Mouse (Mus musculus): ENCODE measurements around the gene Cntn2. TPM values are rescaled to one million over a fixed set of nuclear protein-coding genes. Genes with fewer than 3 reads are reported as not detected.

Cntn2 gene
- polyA plus RNA-seq, 1 experiment from 2014 or later = 134 TPM

Other genes starting within 250 kb of the Cntn2 start
- 2.7 and 3.4 TPM in 2 replicates for gene Klhdc8a, start 244.6 kb downstream of the Cntn2 start, polyA plus RNA-seq (2015; fragmentation: Nextera tagmentation; extraction: Ambion mirVana)
- gene Nuak2, start 227.1 kb downstream of the Cntn2 start, polyA plus RNA-seq (2015; fragmentation: Nextera tagmentation; extraction: Ambion mirVana) = 13.3 and 13.4 TPM in 2 replicates
- gene Tmcc2, start 152.0 kb downstream of the Cntn2 start, polyA plus RNA-seq (2015; fragmentation: Nextera tagmentation; extraction: Ambion mirVana) = 30.4 and 34.9 TPM in 2 replicates
- 12.3 and 13.1 TPM in 2 replicates for gene Dstyk, start 125.7 kb downstream of the Cntn2 start, polyA plus RNA-seq (2015; fragmentation: Nextera tagmentation; extraction: Ambion mirVana)
- gene Rbbp5, start 65.9 kb downstream of the Cntn2 start, polyA plus RNA-seq (2015; fragmentation: Nextera tagmentation; extraction: Ambion mirVana) = 55.4 and 59.0 TPM in 2 replicates
- 0.77 and 1.6 TPM in 2 replicates for gene Tmem81, start 37.0 kb downstream of the Cntn2 start, polyA plus RNA-seq (2015; fragmentation: Nextera tagmentation; extraction: Ambion mirVana)
- gene Nfasc, start 198.5 kb upstream of the Cntn2 start, polyA plus RNA-seq (2015; fragmentation: Nextera tagmentation; extraction: Ambion mirVana) = 49.3 and 61.8 TPM in 2 replicates

Data from forebrain, embryonic 16.5 days (tissue).